Mouse (Mus musculus): Measurements from ENCODE around the gene Esr2.

DNA sequence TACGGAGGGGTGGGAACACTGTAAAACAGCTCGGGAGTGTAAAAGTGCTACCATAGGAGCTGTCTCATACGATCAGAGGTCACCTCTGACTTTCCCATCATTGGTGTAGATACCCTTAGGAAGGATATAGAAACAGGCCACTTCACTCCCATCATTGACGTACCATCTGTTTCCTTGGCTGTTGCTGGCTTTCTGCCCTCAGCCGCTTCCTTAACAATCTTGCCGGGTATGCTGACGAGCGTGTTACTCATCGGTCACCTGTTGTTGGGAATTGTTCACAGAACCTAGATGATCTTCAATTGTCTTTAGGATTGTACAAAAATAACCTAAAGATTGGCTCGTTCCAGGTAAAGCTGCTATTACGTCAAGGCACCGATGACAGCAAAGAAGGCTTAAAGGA lies 74.4 kb downstream of the Esr2 start:
- no peak for TF ChIP-seq CTCF (conservative IDR thresholded peaks at IDR 0.05; ENCODE audit: insufficient read depth, insufficient read length, low read depth, low read length)
- TF ChIP-seq POLR2A (IDR thresholded peaks at IDR 0.05; ENCODE audit: low read depth, low read length), result no peak

Measured in kidney, adult 2 months (tissue).